Mouse (Mus musculus) ovary, adult 18-20 months (tissue): Measurements from ENCODE around the gene Aff3.

Experiments used
- DNase-seq: peaks from one replicate; pipeline ENCODE4 v3.0.0; 2022; ENCODE audit warnings: low spot score, mixed read lengths

Gene Aff3

GRCm38 (mm10) chr1:38664777-38665176 lies at the start of gene Aff3:
Aff3 (minus strand) TSS chr1:38664955.
- no peak for DNase-seq

- no peak for DNase-seq
These were observed 35.9 kb upstream of the Aff3 start for GRCm38 (mm10) chr1:38700646-38701045.

- DNase-seq = no peak
These were observed 34.5 kb upstream of the Aff3 start for GRCm38 (mm10) chr1:38699244-38699643.

- no peak for DNase-seq
These were observed 31.3 kb upstream of the Aff3 start for GRCm38 (mm10) chr1:38695812-38696681.

GRCm38 (mm10) chr1:38695089-38695811 lies 30.5 kb upstream of the Aff3 start:
- DNase-seq = no peak

GRCm38 (mm10) chr1:38694142-38694541 lies 29.4 kb upstream of the Aff3 start:
- DNase-seq = no peak

- DNase-seq = no peak
These were observed 25.7 kb upstream of the Aff3 start for GRCm38 (mm10) chr1:38690471-38690870.

- DNase-seq = no peak
These were observed 23.5 kb upstream of the Aff3 start for GRCm38 (mm10) chr1:38688216-38688615.

GRCm38 (mm10) chr1:38685706-38686105 lies 21.0 kb upstream of the Aff3 start:
- no peak for DNase-seq

- DNase-seq = no peak
These were observed 18.5 kb upstream of the Aff3 start for GRCm38 (mm10) chr1:38683158-38683721.

GRCm38 (mm10) chr1:38679890-38680289 lies 15.1 kb upstream of the Aff3 start:
- no peak for DNase-seq

GRCm38 (mm10) chr1:38671756-38672155 lies 7.0 kb upstream of the Aff3 start:
- DNase-seq = no peak

- DNase-seq = no peak
These were observed 6.3 kb upstream of the Aff3 start for GRCm38 (mm10) chr1:38671019-38671418.

GRCm38 (mm10) chr1:38668327-38668726 lies 3.6 kb upstream of the Aff3 start:
- DNase-seq = no peak

- no peak for DNase-seq
These were observed 3.1 kb upstream of the Aff3 start for GRCm38 (mm10) chr1:38667892-38668291.

GRCm38 (mm10) chr1:38666766-38667118 lies 2.0 kb upstream of the Aff3 start:
- no peak for DNase-seq

- DNase-seq = no peak
These were observed 1.5 kb upstream of the Aff3 start for GRCm38 (mm10) chr1:38666111-38666765.

- DNase-seq = no peak
These were observed 856 bp upstream of the Aff3 start for GRCm38 (mm10) chr1:38665611-38666010.

GRCm38 (mm10) chr1:38664261-38664660 lies 494 bp downstream of the Aff3 start:
- no peak for DNase-seq

GRCm38 (mm10) chr1:38662616-38663193 lies 2.0 kb downstream of the Aff3 start:
- no peak for DNase-seq

- no peak for DNase-seq
These were observed 5.7 kb downstream of the Aff3 start for GRCm38 (mm10) chr1:38658933-38659553.

- DNase-seq = no peak
These were observed 6.4 kb downstream of the Aff3 start for GRCm38 (mm10) chr1:38658376-38658775.
